Mouse (Mus musculus) lung, postnatal 0 days (tissue): ENCODE measurements at regions not wholly inside any gene's neighbourhood (a gene's known extent, or its start where the extent isn't known, plus 50 kb on each side); places are given as distances from the start of the nearest gene placed in this dataset.

ENCODE experiments used
- CTCF ChIP-seq: IDR thresholded peaks from 2 replicates; pipeline ENCODE4 v1.5.1; 2016; ENCODE audit warnings: antibody characterized with exemption, mild to moderate bottlenecking
- EP300 ChIP-seq: IDR thresholded peaks from 2 replicates; pipeline ENCODE4 v1.6.1; 2016; ENCODE audit warnings: antibody characterized with exemption, mild to moderate bottlenecking, control low read depth

GRCm38 (mm10) chr8:98613834-98614428 is 802.3 kb downstream of the Cdh8 start:
- TF ChIP-seq CTCF (no peak), EP300 (no peak)
